Comparison of ENCODE assay signal across 18 mouse cellular contexts in the genomic region with DNA sequence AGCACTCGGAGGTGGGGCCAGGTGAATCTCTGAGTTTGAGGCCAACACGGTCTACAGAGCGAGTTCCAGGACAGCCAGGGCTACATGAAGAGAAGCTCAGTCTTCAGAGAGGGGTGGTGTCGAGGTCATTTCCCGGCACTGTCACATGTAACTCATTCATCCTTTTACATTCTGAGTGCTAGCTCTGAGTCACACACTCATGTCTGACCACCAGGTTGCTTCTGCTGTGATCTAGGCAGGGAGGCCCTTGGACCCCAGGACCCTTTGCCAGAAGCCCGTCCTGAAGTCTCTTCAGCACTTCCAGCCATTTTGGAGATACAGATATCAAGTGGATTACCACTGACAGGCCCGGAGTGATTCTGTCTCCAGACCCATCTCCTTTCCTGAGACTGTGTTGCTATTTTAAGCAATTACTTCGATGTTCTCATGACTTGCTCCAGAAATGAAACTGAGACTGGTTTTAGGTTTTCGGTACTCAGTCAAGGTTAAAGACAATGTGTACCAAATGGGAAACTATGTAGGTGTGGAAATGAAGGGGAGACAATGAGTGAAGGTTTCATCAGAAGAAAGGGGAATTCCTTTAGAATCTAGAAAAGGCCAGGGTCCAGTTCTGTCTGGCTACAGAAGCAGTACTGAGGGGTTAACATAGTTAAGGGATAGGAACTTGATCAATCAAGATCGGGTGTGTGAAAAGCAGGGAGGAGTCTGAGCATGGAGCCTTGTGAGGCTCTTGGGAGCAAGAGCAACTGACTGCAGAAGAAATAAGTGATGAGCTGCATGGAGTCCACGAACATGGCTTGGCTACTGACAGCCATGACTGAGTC. TPM values are rescaled to one million over a fixed set of nuclear protein-coding genes. Genes with fewer than 3 reads are reported as not detected.
DNase-seq lines count a peak whose midpoint lies in the region; TF ChIP-seq lines count a peak whose summit lies in the region.
"Had no signal": no experiment of that assay in that cellular context is flagged by ENCODE, and none has a peak within 500 bp of the region (broad histone marks: within the 10 kb centered on the region; RNA-seq: fewer than 3 reads in every experiment).

No protein-coding gene starts in this region.

- peak overlapping the region; percentile 63 for H3K27ac ChIP-seq in bone marrow macrophage, adult 2 months (ENCODE audit: insufficient read depth, low read depth, low read length)
- H3K27ac ChIP-seq in limb, embryonic 10.5 days: no peak overlapping the region
- H3K27ac ChIP-seq in left cerebral cortex, adult 2 months: no peak overlapping the region
- H3K27ac ChIP-seq: forebrain, embryonic 13.5 days; heart, embryonic 10.5 days; hindbrain, embryonic 12.5 days had no signal

- peaks cover 47% of the 10 kb centered on the region for H3K36me3 ChIP-seq in limb, embryonic 10.5 days
- H3K36me3 ChIP-seq: hindbrain, embryonic 12.5 days had no signal

- no peak overlapping the region for H3K4me3 ChIP-seq in bone marrow macrophage, adult 2 months (ENCODE audit: insufficient read depth, low read length)
- no peak overlapping the region for H3K4me3 ChIP-seq in limb, embryonic 10.5 days
- H3K4me3 ChIP-seq in left cerebral cortex, adult 2 months: no peak overlapping the region
- H3K4me3 ChIP-seq: embryonic facial prominence, embryonic 15.5 days; forebrain, embryonic 13.5 days; heart, embryonic 10.5 days; hindbrain, embryonic 12.5 days had no signal

- no peaks in the 10 kb centered on the region for H3K27me3 ChIP-seq in limb, embryonic 10.5 days (ENCODE audit: low read depth, poor library complexity, severe bottlenecking)
- H3K27me3 ChIP-seq: embryonic facial prominence, embryonic 15.5 days; forebrain, embryonic 13.5 days; hindbrain, embryonic 12.5 days had no signal

- no peak for TF ChIP-seq POLR2A in bone marrow macrophage, adult 2 months (IDR thresholded peaks at IDR 0.05; ENCODE audit: borderline replicate concordance, low read depth, low read length)

- H3K4me1 ChIP-seq in bone marrow macrophage, adult 2 months (ENCODE audit: control insufficient read depth, insufficient read depth, low read length): peaks cover 72% of the 10 kb centered on the region
- H3K4me1 ChIP-seq in limb, embryonic 10.5 days: peaks cover 14% of the 10 kb centered on the region
- H3K4me1 ChIP-seq: forebrain, embryonic 13.5 days; hindbrain, embryonic 12.5 days had no signal

- 93% methylated on average over 11 of the region's 11 CpGs for WGBS in limb, embryonic 10.5 days

- peak; percentile 16 for DNase-seq in adrenal gland, postnatal 25 days
- DNase-seq in adrenal gland, adult 8-10 months: no peak
- DNase-seq in kidney, adult 9 months: peak; percentile 24
- no peak for DNase-seq in kidney, postnatal 4 days
- peak; percentile 33 for DNase-seq in A20 (ENCODE audit: low read depth, low spot score)
- DNase-seq in limb, embryonic 10.5 days (ENCODE audit: low spot score): no peak
- DNase-seq in left cerebral cortex, adult 2 months (ENCODE audit: extremely low spot score in 1 of 2, low spot score in 2 of 2): no peak
- DNase-seq: cerebellum, adult 2 months; lung, adult 18-20 months; lung, postnatal 4 days; spleen, adult 18-20 months had no signal

- TF ChIP-seq CTCF in bone marrow macrophage, adult 2 months (IDR thresholded peaks at IDR 0.05; ENCODE audit: low read depth, low read length): no peak
- TF ChIP-seq CTCF in left cerebral cortex, adult 2 months (IDR thresholded peaks at IDR 0.05): no peak

- no peaks in the 10 kb centered on the region for H3K9me3 ChIP-seq in limb, embryonic 10.5 days (replicated peaks)
- H3K9me3 ChIP-seq: embryonic facial prominence, embryonic 15.5 days; forebrain, embryonic 13.5 days; heart, embryonic 10.5 days; hindbrain, embryonic 12.5 days had no signal

- intact Hi-C loops in left cerebral cortex, adult 2 months (cut with DNase I): no loop called here

RNA-seq across cellular contexts. Expression of a gene that starts 11.0 kb away (rescaled TPM):
- 104 and 122 TPM in 2 replicates for total RNA-seq in adrenal gland, postnatal 25 days (2021)
- total RNA-seq in adrenal gland, adult 8-10 months (2022): 100 to 1,000 TPM; 108 to 144 (median 125) TPM
- 95.8 and 102 TPM in 2 replicates for polyA plus RNA-seq in bone marrow macrophage, adult 2 months (2012; ENCODE audit: insufficient read depth, insufficient read length, missing spikeins)
- polyA plus RNA-seq in limb, embryonic 10.5 days (2016; fragmentation: Nextera tagmentation; extraction: Ambion mirVana): 23.2 and 26.2 TPM in 2 replicates
- 10 to 100 TPM; 25.1 to 30.1 TPM for total RNA-seq in left cerebral cortex, adult 2 months (2021)

RNA-seq across cellular contexts. Expression of a gene that starts 26.5 kb away (rescaled TPM):
- 0.91 and 1.00 TPM in 2 replicates for total RNA-seq in adrenal gland, postnatal 25 days (2021)
- 1 to 10 TPM in 1 of 4 experiments, under 1 TPM in 3; 0.17 to 1.0 (median 0.76) TPM for total RNA-seq in adrenal gland, adult 8-10 months (2022)
- polyA plus RNA-seq in bone marrow macrophage, adult 2 months (2012; ENCODE audit: insufficient read depth, insufficient read length, missing spikeins): not detected in 2 replicates
- not detected in 2 replicates for polyA plus RNA-seq in limb, embryonic 10.5 days (2016; fragmentation: Nextera tagmentation; extraction: Ambion mirVana)
- total RNA-seq in left cerebral cortex, adult 2 months (2021): not detected
- total RNA-seq: midbrain, postnatal 0 days had no signal
- polyA plus RNA-seq: cerebellum, adult 2 months; forebrain, embryonic 13.5 days; heart, embryonic 10.5 days; hindbrain, embryonic 12.5 days; limb, embryonic 11.5 days; midbrain, postnatal 0 days had no signal

Comparison
In these comparisons a context has a peak if more than half of its experiments do, and no peak if none do; other contexts are left out.
1. DNase-seq: peak in adrenal gland, postnatal 25 days (single experiment), kidney, adult 9 months (single experiment) and A20 (single experiment); none in adrenal gland, adult 8-10 months (single experiment), kidney, postnatal 4 days (0 of 2), limb, embryonic 10.5 days (single experiment) and left cerebral cortex, adult 2 months (0 of 2).